Mouse (Mus musculus) cerebellum, adult 9-10 months (tissue): ENCODE measurements around the gene Naglu.
"Not testable (repeated sequence)": the region's sequence is repeated elsewhere in the genome, so short reads cannot be mapped to it uniquely, and the experiment has no call there.

ENCODE experiments used
- DNase-seq: peaks from one replicate; pipeline ENCODE4 v3.0.0; 2022

Gene Naglu

GRCm38 (mm10) chr11:101085617-101086322, 16.0 kb downstream of the Naglu start:
- peak; percentile 39 for DNase-seq

- DNase-seq, result peak; percentile 62
Measured at GRCm38 (mm10) chr11:101086323-101086674, 16.5 kb downstream of the Naglu start.

- peak; percentile 91 for DNase-seq
Measured at GRCm38 (mm10) chr11:101086756-101087681, 17.2 kb downstream of the Naglu start, which contains the start of gene Mlx. Gene Mlx, plus strand, starts transcription at chr11:101087277.

GRCm38 (mm10) chr11:101087682-101088055, 17.9 kb downstream of the Naglu start:
- no peak for DNase-seq

GRCm38 (mm10) chr11:101089931-101090330, 20.1 kb downstream of the Naglu start:
- DNase-seq, result no peak

- no peak for DNase-seq
Measured at GRCm38 (mm10) chr11:101094930-101095313, 25.1 kb downstream of the Naglu start.

GRCm38 (mm10) chr11:101095314-101096024, 25.7 kb downstream of the Naglu start, which contains the start of gene Psmc3ip:
Gene Psmc3ip, minus strand, starts transcription at chr11:101095436.
- peak; percentile 94 for DNase-seq

DNA sequence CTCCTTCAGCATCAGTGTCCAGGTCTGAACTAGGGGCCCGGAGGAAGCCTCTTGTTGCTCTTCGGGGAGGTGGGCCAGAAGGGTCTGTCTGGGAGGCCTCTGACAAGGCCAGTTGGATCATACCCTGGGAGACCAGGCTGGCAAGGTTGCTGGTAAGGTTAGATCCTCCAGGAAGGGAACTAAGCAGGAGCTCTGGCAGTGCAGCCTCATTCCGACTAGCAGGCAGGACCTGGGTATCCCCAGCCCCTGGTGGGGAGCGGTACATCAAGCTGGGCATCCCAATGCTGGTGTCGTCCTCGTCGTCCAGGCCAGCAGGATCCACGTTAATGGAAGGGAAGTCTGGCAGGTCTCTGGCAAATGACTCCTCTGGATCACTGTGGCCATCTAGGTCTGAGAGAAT, 28.4 kb downstream of the Naglu start:
- DNase-seq, result no peak

DNA sequence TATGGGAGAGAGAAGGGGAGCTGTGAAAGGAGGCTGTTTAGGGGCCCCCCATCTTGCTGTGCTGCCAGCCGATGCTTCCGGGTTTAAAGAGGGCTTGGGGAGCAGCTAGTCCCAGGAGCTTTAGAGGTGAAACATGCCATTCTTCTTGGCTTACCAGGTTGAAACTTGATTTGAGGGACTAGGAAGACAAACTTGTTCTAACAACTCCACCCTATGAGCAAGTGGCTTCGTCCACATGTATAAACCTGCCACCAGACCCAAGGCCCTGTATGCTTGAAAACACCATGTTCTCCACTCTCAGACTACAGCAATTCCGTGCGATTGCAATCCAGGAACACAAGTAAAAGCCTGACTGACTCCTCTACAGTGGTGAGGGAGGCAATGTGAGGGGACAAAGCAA, 33.2 kb downstream of the Naglu start:
- DNase-seq, result no peak

DNA sequence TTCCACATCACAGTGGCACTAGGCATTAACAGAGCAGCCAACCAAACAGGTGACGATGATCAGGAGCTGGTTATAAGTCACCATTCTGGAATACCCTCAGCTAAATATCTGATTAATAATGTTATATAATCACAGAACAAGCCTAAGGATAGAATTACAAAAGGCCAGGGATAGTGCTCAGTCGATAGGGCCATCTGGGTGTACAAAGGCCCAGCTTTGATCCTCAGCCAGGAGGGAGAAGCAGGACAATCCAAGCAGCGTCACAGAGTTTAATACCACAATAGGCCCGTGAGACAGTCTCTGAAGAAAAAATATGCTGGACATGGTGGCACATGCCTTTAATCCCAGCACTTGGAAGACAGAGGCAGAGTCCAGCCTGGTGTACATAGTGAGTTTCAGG, 39.5 kb downstream of the Naglu start:
- no peak for DNase-seq

GRCm38 (mm10) chr11:101110708-101111107, 40.9 kb downstream of the Naglu start:
- DNase-seq, result no peak

DNA sequence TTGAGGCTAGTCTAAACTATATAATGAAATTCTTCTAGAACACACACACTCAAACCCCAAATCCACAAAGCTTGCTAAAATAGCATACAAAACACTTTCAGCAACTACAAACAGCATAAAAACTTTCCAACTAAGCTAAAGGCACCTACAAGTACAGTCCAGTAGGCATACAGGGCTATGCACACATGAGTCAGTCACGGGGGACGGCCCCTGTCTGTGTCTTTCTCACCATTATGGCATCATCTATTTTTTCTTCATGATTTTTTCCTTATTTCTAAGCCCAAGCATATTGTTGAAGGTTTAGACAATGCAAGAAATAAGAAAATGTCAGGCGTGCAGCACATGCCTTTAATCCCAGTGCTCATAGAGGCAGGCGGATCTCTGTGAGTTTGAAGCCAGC, 41.4 kb downstream of the Naglu start:
- no peak for DNase-seq

DNA sequence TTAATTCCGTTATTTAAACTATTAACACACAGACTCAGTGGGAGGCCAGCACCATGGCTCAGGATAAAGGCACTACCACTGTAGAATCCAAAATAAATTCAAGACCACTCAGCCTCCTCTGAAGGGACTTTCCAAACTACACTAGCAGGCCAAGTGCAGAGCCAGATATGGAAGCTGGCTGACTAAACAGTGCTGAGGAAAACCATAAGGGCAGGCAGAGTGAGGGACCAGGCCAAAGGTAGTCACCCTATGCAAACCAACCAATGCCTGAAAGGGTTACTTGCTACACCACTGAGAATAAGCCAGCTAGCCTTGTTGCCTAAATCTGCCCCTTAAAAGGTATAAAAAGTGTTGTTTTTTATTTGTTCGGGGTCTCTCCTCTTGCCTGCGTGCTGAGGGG, 42.4 kb downstream of the Naglu start:
- DNase-seq, result no peak

- no peak for DNase-seq
Measured at GRCm38 (mm10) chr11:101115564-101115963, 45.8 kb downstream of the Naglu start.

DNA sequence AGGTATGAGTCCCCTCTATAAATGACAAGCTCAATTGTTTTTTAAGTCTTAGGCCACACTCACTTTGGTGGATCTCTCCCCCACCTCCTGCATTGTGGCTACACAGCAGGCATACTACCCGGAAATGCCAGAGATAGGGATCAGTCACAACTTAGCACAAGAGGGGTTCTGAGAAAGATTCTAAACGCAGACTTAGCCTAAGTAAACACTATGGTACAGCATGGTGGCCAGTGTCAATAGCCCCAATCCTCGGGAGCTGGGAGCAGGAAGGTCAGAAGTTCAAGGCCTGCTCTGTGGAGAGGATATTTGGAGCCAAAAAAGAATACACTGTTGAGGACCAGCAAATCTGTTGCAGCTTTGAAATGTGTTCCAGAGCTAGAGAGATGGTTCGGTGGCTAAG, 48.3 kb downstream of the Naglu start:
- no peak for DNase-seq

GRCm38 (mm10) chr11:101119131-101119760, 49.4 kb downstream of the Naglu start:
- no peak for DNase-seq

GRCm38 (mm10) chr11:101119761-101120544, 50.1 kb downstream of the Naglu start, which contains the start of the genes Retreg3 and Tubg1:
Gene Retreg3, minus strand, starts transcription at chr11:101119893.
Gene Tubg1, plus strand, starts transcription at chr11:101119938.
- DNase-seq, result peak; percentile 98

- DNase-seq, result no peak
Measured at GRCm38 (mm10) chr11:101120545-101121188, 50.9 kb downstream of the Naglu start.

DNA sequence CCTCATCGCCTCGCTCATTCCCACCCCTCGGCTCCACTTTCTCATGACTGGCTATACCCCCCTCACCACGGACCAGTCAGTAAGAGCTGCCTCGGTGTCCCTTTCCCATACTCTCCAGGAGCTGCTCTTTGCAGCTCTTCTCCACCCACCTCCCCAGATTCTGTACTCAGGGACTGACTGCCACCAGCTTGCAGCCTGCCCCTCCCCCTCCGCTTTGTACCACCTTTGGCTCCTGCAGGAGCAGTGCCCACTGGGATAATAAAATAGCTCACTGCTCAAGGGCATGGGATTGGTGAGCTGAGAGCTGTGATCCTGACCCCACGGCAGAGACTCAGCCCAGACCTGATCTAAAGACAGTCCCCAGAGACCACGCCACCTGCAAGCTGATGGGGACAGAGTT, 54.7 kb downstream of the Naglu start:
- not testable (repeated sequence) for DNase-seq

DNA sequence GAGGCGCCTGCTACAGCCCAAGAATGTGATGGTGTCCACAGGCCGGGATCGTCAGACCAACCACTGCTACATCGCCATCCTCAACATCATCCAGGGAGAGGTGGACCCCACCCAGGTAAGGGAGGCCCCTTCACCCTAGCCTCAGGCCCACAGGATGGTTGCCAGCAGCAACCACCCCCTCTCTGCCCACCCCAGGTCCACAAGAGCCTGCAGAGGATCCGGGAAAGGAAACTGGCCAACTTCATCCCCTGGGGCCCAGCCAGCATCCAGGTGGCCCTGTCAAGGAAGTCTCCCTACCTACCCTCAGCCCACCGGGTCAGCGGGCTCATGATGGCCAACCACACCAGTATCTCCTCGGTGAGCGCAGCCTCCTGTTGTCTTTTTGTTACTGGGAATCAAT, 55.2 kb downstream of the Naglu start:
- not testable (repeated sequence) for DNase-seq

- DNase-seq, result no peak
Measured at GRCm38 (mm10) chr11:101127075-101127474, 57.3 kb downstream of the Naglu start.
